Mouse (Mus musculus): ENCODE measurements around the gene Fmnl2. TPM values are rescaled to one million over a fixed set of nuclear protein-coding genes. Genes with fewer than 3 reads are reported as not detected.

Gene Fmnl2
- polyA plus RNA-seq, 1 experiment from 2014 or later = 11.8 TPM

DNA sequence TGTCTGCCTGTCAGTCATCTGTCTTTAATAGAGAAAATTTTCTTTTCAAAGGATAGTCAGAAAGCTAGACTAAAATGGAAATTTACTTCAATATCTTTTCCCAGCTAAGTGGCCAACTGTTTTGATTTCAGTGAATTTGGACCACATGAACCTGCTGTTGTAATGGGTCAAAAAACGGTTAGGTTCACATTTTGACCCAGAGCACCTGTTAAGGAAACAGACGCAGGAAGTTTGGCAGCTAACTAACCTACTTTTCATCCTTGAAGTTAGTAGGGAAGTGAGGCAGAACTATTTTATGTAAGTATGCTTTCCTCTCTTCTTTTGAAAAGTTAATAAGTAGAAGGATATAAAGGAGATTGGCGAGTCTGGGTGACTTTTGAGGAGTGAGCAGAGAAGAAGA lies 69.7 kb downstream of the Fmnl2 start:
- WGBS = 31% methylated on average over 3 of the region's 3 CpGs
- ATAC-seq (ENCODE audit: low FRiP score, low read depth) = no peak

GRCm38 (mm10) chr2:52927858-52928301 lies 70.2 kb downstream of the Fmnl2 start:
- WGBS = 21% methylated on average over 10 of the region's 10 CpGs
- ATAC-seq (ENCODE audit: low FRiP score, low read depth) = no peak

More for the DNA sequence above, 69.7 kb downstream of the Fmnl2 start:
- H3K9ac ChIP-seq = no peak overlapping the region
- H3K9me3 ChIP-seq = no peaks in the 10 kb centered on the region
- H3K4me2 ChIP-seq (replicated peaks) = no peak overlapping the region
- H3K36me3 ChIP-seq = no peaks in the 10 kb centered on the region
- no peaks in the 10 kb centered on the region for H3K27me3 ChIP-seq
- no peak overlapping the region for H3K4me3 ChIP-seq
- peaks cover 39% of the 10 kb centered on the region for H3K4me1 ChIP-seq
- no peak overlapping the region for H3K27ac ChIP-seq

DNA sequence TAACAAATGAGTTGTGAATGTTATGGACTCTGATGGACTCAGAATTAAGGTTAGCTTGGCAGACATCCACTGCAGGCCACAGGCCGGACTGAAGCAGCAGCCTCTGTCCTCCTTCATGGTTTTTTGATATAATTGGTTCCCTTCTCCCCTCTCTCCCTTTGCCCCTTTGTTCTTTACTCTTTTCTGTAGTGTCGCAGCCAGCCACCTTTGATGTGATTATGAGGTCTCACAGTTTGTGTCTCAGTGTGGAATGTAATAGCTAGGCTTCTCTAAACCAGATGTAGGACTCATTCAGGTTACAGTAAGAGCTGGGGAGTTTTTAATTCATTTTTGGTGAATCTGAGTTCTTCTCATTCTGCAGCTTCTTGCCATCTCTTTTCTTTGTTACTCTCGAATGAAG lies 70.7 kb downstream of the Fmnl2 start:
- Histone ChIP-seq H3K9ac (no peak overlapping the region), H3K4me1 (peaks cover 42% of the 10 kb centered on the region), H3K27me3 (no peaks in the 10 kb centered on the region), H3K4me3 (no peak overlapping the region), H3K4me2 (replicated peaks) (no peak overlapping the region), H3K27ac (no peak overlapping the region), H3K9me3 (no peaks in the 10 kb centered on the region), H3K36me3 (no peaks in the 10 kb centered on the region)
- no peak for ATAC-seq (ENCODE audit: low FRiP score, low read depth)
- 37% methylated on average over 3 of the region's 3 CpGs for WGBS

More at GRCm38 (mm10) chr2:52927858-52928301, 70.2 kb downstream of the Fmnl2 start:
- no peaks in the 10 kb centered on the region for H3K27me3 ChIP-seq
- no peak overlapping the region for H3K4me3 ChIP-seq
- H3K27ac ChIP-seq = no peak overlapping the region; the same call in 1 of the 2 replicates
- no peak overlapping the region for H3K9ac ChIP-seq
- no peak overlapping the region for H3K4me2 ChIP-seq (replicated peaks)
- H3K4me1 ChIP-seq = peaks cover 39% of the 10 kb centered on the region
- H3K36me3 ChIP-seq = no peaks in the 10 kb centered on the region
- no peaks in the 10 kb centered on the region for H3K9me3 ChIP-seq

GRCm38 (mm10) chr2:52930106-52930868 lies 72.6 kb downstream of the Fmnl2 start:
- H3K27me3 ChIP-seq = no peaks in the 10 kb centered on the region
- WGBS = 79% methylated on average over 5 of the region's 5 CpGs
- no peaks in the 10 kb centered on the region for H3K36me3 ChIP-seq
- no peak overlapping the region for H3K4me2 ChIP-seq (replicated peaks)
- H3K4me3 ChIP-seq = no peak overlapping the region
- no peak overlapping the region for H3K9ac ChIP-seq
- no peak overlapping the region for H3K27ac ChIP-seq
- ATAC-seq (ENCODE audit: low FRiP score, low read depth) = no peak
- no peaks in the 10 kb centered on the region for H3K9me3 ChIP-seq
- H3K4me1 ChIP-seq = peaks cover 48% of the 10 kb centered on the region

DNA sequence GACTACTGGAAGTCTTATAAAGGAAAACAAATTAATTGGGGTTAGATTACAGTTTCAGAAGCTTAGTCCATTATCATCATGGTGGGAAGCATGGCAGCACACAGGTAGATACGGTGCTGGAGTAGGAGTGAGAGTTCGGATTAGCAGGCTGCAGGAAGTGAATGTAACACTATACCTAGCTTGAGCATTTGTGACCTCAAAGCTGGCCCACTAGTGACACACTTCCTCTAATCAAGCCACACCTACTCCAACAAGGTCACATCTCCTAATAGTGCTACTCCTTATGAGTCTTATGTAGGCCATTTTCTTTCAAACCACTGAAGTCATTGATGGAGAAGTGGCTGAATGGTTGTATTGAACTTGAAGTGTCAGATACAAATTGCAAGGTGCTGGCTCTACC lies 73.7 kb downstream of the Fmnl2 start:
- Histone ChIP-seq H3K9ac (no peak overlapping the region), H3K27ac (no peak overlapping the region), H3K36me3 (no peaks in the 10 kb centered on the region), H3K4me2 (replicated peaks) (no peak overlapping the region), H3K4me3 (no peak overlapping the region), H3K9me3 (no peaks in the 10 kb centered on the region), H3K4me1 (peaks cover 54% of the 10 kb centered on the region), H3K27me3 (no peaks in the 10 kb centered on the region)
- 82% methylated on average over 2 of the region's 2 CpGs for WGBS
- no peak for ATAC-seq (ENCODE audit: low FRiP score, low read depth)

- Histone ChIP-seq H3K9ac (no peak overlapping the region), H3K27ac (no peak overlapping the region), H3K4me2 (replicated peaks) (no peak overlapping the region), H3K9me3 (no peaks in the 10 kb centered on the region), H3K4me3 (no peak overlapping the region), H3K27me3 (no peaks in the 10 kb centered on the region), H3K4me1 (peaks cover 52% of the 10 kb centered on the region), H3K36me3 (no peaks in the 10 kb centered on the region)
- 29% methylated on average over 6 of the region's 6 CpGs for WGBS
- ATAC-seq (ENCODE audit: low FRiP score, low read depth) = no peak
Measured at GRCm38 (mm10) chr2:52935906-52936305, 78.2 kb downstream of the Fmnl2 start.

GRCm38 (mm10) chr2:52938351-52939074 lies 80.9 kb downstream of the Fmnl2 start:
- H3K27ac ChIP-seq = peak overlapping the region; percentile 56; the same call in 1 of the 2 replicates
- H3K4me1 ChIP-seq = peaks cover 50% of the 10 kb centered on the region
- no peak overlapping the region for H3K4me3 ChIP-seq
- no peaks in the 10 kb centered on the region for H3K9me3 ChIP-seq
- H3K27me3 ChIP-seq = no peaks in the 10 kb centered on the region
- WGBS = 13% methylated on average over 6 of the region's 6 CpGs
- H3K36me3 ChIP-seq = no peaks in the 10 kb centered on the region
- H3K4me2 ChIP-seq (replicated peaks) = peak overlapping the region; percentile 19
- no peak overlapping the region for H3K9ac ChIP-seq
- ATAC-seq (ENCODE audit: low FRiP score, low read depth) = 0 out of 2 replicates have a peak, but pooled peaks have one; percentile 26

- H3K9ac ChIP-seq = no peak overlapping the region
- H3K4me2 ChIP-seq (replicated peaks) = no peak overlapping the region
- H3K27ac ChIP-seq = no peak overlapping the region; the same call in 1 of the 2 replicates
- no peaks in the 10 kb centered on the region for H3K27me3 ChIP-seq
- no peak overlapping the region for H3K4me3 ChIP-seq
- H3K36me3 ChIP-seq = 0 out of 2 replicates have a peak, but pooled peaks cover 5% of the 10 kb centered on the region
- ATAC-seq (ENCODE audit: low FRiP score, low read depth) = no peak
- H3K4me1 ChIP-seq = peaks cover 35% of the 10 kb centered on the region
- H3K9me3 ChIP-seq = no peaks in the 10 kb centered on the region
- 77% methylated on average over 9 of the region's 9 CpGs for WGBS
Measured at GRCm38 (mm10) chr2:52943644-52944423, 86.2 kb downstream of the Fmnl2 start.

DNA sequence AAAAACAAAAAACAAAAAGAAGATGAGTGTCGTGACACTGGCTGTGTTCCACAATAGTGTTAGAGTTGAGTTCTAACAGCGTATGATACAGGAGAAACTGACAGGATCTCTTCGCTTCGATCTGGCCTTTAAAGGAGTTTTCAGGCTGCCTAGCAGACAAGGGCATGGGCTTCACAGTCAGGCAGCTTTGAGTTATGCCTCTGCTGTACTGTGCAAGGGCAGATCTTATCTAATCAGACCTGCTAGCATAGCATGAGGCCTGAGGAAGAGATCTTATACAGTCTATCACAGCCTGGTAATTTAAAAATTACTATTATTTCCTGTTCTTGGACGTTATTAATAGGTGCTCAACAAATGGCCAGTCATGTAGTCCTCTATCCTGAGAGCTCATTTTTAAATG lies 86.9 kb downstream of the Fmnl2 start:
- Histone ChIP-seq H3K27ac (no peak overlapping the region), H3K4me1 (peaks cover 28% of the 10 kb centered on the region), H3K36me3 (0 out of 2 replicates have a peak, but pooled peaks cover 9% of the 10 kb centered on the region), H3K4me2 (replicated peaks) (no peak overlapping the region), H3K9ac (no peak overlapping the region), H3K4me3 (no peak overlapping the region), H3K27me3 (no peaks in the 10 kb centered on the region), H3K9me3 (no peaks in the 10 kb centered on the region)
- no peak for ATAC-seq (ENCODE audit: low FRiP score, low read depth)
- WGBS = 84% methylated on average over 5 of the region's 5 CpGs

DNA sequence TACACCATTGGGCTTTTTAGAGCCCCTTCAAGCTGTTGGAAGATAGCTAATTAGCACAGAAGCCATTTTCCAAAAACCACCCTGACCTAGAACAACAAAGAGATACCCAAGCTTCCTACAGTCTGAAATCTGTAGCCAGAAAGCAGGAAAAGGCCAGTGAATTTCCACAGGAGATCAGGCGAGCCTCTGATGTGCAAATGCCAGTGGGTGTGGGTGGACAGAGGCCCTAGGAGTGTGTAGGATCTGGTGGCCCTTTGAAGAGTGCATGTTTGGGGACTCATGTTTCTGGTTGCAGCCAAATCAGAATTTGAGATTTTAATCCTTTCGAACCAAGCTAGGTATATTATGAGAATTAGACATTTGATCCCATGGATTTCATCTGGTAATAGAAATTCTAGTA lies 88.4 kb downstream of the Fmnl2 start:
- Histone ChIP-seq H3K36me3 (0 out of 2 replicates have a peak, but pooled peaks cover 9% of the 10 kb centered on the region), H3K27ac (no peak overlapping the region), H3K9ac (no peak overlapping the region), H3K4me2 (replicated peaks) (no peak overlapping the region), H3K9me3 (no peaks in the 10 kb centered on the region), H3K4me3 (no peak overlapping the region), H3K4me1 (peaks cover 36% of the 10 kb centered on the region), H3K27me3 (no peaks in the 10 kb centered on the region)
- ATAC-seq (ENCODE audit: low FRiP score, low read depth) = no peak
- 48% methylated on average over 2 of the region's 2 CpGs for WGBS

DNA sequence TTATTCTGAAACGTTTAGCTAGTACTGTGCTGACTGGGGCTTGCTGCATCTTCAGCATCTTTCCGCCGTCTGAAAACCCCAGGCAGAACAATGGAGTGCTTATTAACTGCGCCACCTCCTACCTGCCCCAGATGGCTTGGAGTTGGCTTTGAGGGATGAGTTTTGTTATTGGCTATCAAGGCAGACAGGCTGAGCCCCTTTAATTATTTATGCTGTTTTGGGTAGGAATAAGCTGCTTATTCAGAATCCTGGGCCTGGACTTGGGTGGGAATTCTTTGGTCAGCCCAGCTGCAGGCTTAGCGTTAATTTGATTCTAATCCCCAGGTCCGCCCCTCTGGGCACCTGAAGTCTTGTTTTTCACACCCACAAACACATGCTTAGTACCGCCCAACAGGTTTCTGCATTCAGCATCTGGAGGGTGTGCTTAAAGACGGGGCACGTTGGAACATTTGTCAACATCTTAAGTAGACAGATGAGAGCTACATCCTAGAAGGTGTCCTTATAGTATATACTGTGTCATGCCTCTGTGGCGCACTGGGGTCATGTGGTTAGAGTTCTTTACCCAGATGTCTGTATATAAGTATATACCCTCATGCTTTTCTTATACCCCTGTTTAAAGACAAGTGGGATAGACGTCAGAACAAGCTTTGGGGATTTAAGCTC lies 89.0 kb downstream of the Fmnl2 start:
- 40% methylated on average over 11 of the region's 11 CpGs for WGBS
- 0 out of 2 replicates have a peak, but pooled peaks cover 9% of the 10 kb centered on the region for H3K36me3 ChIP-seq
- no peak overlapping the region for H3K4me2 ChIP-seq (replicated peaks)
- peaks cover 39% of the 10 kb centered on the region for H3K4me1 ChIP-seq
- H3K4me3 ChIP-seq = no peak overlapping the region
- no peak overlapping the region for H3K9ac ChIP-seq
- ATAC-seq (ENCODE audit: low FRiP score, low read depth) = no peak
- no peaks in the 10 kb centered on the region for H3K27me3 ChIP-seq
- no peaks in the 10 kb centered on the region for H3K9me3 ChIP-seq
- no peak overlapping the region for H3K27ac ChIP-seq

All from limb, embryonic 13.5 days (tissue).